Mouse (Mus musculus) CH12.LX (cell line): ENCODE results near the gene Prkaa2. TPM values are rescaled to one million over a fixed set of nuclear protein-coding genes. Genes with fewer than 3 reads are reported as not detected.

Source experiments
- DNase-seq: peaks from one replicate; pipeline ENCODE4 v3.0.0-alpha.2; 2013; ENCODE audit errors: extremely low read depth
- H3K27ac ChIP-seq: 2 replicates; pipeline ENCODE4 v1.5.1; 2012; ENCODE audit warnings: low read depth, mild to moderate bottlenecking, control low read depth, moderate library complexity; ENCODE audit not compliant: insufficient read depth
- H3K27me3 ChIP-seq: replicated peaks from 2 replicates; pipeline ENCODE3; 2012; ENCODE audit warnings: inconsistent platforms
- H3K36me3 ChIP-seq, 2 experiments: replicated peaks in 1 of 2; 2 replicates each; pipeline versions ENCODE3 to v1.6.1; 2012; ENCODE audit warnings: inconsistent platforms in 1 of 2, low read length in 1 of 2, mild to moderate bottlenecking in 1 of 2, mixed read lengths in 1 of 2, moderate library complexity in 1 of 2; ENCODE audit not compliant: control insufficient read depth in 1 of 2, insufficient read depth in 1 of 2
- H3K4me1 ChIP-seq, 2 experiments: 2 replicates each; pipeline ENCODE4 v1.6.1; 2012; ENCODE audit warnings: inconsistent platforms in 1 of 2, moderate library complexity in 1 of 2; ENCODE audit not compliant: insufficient read depth in 2 of 2, control insufficient read depth in 1 of 2
- H3K4me2 ChIP-seq: 2 replicates; pipeline ENCODE4 v1.6.1; 2012; ENCODE audit warnings: low read depth, mild to moderate bottlenecking, control low read depth; ENCODE audit not compliant: poor library complexity, insufficient read depth, severe bottlenecking
- H3K4me3 ChIP-seq, 3 experiments: fragments of 150-350 bp in 1 of 3; sonication (generic) in 1 of 3; replicated peaks in 1 of 3; 2 replicates each; pipeline versions ENCODE3 to v1.5.1; 2011 to 2012; ENCODE audit warnings: low read depth in 2 of 3, low read length in 2 of 3, mild to moderate bottlenecking in 2 of 3, moderate library complexity in 2 of 3, control low read depth in 1 of 3, improper control_type of control experiment in 1 of 3, inconsistent platforms in 1 of 3, mixed read lengths in 1 of 3; ENCODE audit not compliant: poor library complexity in 1 of 3
- H3K79me2 ChIP-seq: replicated peaks from 2 replicates; pipeline ENCODE4 v1.6.1; 2012; ENCODE audit warnings: mild to moderate bottlenecking, moderate library complexity; ENCODE audit not compliant: control insufficient read depth, poor library complexity, insufficient read depth, severe bottlenecking; ENCODE audit errors: extremely low read depth
- H3K9ac ChIP-seq: 2 replicates; pipeline ENCODE4 v1.6.1; 2012; ENCODE audit warnings: low read depth, mild to moderate bottlenecking, control low read depth, moderate library complexity; ENCODE audit not compliant: insufficient read depth
- H3K9me3 ChIP-seq: replicated peaks from 2 replicates; pipeline ENCODE3; 2012; ENCODE audit warnings: low read length, inconsistent platforms, mixed read lengths
- BHLHE40 ChIP-seq: IDR thresholded peaks from 2 replicates; pipeline ENCODE4 v1.6.1; 2011; ENCODE audit warnings: mild to moderate bottlenecking, low read depth, low read length, improper control_type of control experiment
- CHD1 ChIP-seq: IDR thresholded peaks from 2 replicates; pipeline ENCODE4 v1.6.1; 2012; ENCODE audit warnings: low read depth, low read length, improper control_type of control experiment, inconsistent platforms
- CTCF ChIP-seq, 2 experiments: IDR thresholded peaks in 1 of 2; conservative IDR thresholded peaks in 1 of 2; 2 replicates each; pipeline ENCODE4 v1.5.1; 2011 to 2012; ENCODE audit warnings: low read depth in 2 of 2, low read length in 2 of 2, improper control_type of control experiment in 1 of 2, inconsistent platforms in 1 of 2, mild to moderate bottlenecking in 1 of 2, moderate library complexity in 1 of 2
- E2F4 ChIP-seq: IDR thresholded peaks from 2 replicates; pipeline ENCODE4 v1.6.1; 2011; ENCODE audit warnings: low read depth, low read length, improper control_type of control experiment; ENCODE audit not compliant: insufficient replicate concordance
- ELF1 ChIP-seq: IDR thresholded peaks from 2 replicates; pipeline ENCODE4 v1.6.1; 2014; ENCODE audit warnings: low read depth, mild to moderate bottlenecking, inconsistent platforms, low read length, improper control_type of control experiment
- GABPA ChIP-seq: IDR thresholded peaks from 2 replicates; pipeline ENCODE4 v1.6.1; 2012; ENCODE audit warnings: low read depth, low read length, improper control_type of control experiment, inconsistent platforms; ENCODE audit not compliant: insufficient replicate concordance
- JUND ChIP-seq: conservative IDR thresholded peaks from 2 replicates; pipeline ENCODE4 v1.6.1; 2011; ENCODE audit warnings: low read depth, low read length, improper control_type of control experiment
- KAT2A ChIP-seq: IDR thresholded peaks from 2 replicates; pipeline ENCODE4 v1.6.1; 2012; ENCODE audit warnings: low read length, improper control_type of control experiment, inconsistent platforms; ENCODE audit not compliant: insufficient replicate concordance
- MEF2A ChIP-seq: IDR thresholded peaks from 2 replicates; pipeline ENCODE4 v1.6.1; 2014; ENCODE audit warnings: low read depth, mild to moderate bottlenecking, inconsistent platforms, low read length, improper control_type of control experiment, borderline replicate concordance
- MXI1 ChIP-seq: IDR thresholded peaks from 2 replicates; pipeline ENCODE4 v1.6.1; 2011; ENCODE audit warnings: mild to moderate bottlenecking, low read depth, low read length, improper control_type of control experiment
- PAX5 ChIP-seq: IDR thresholded peaks from 2 replicates; pipeline ENCODE4 v1.6.1; 2012; ENCODE audit warnings: low read length, inconsistent platforms, mixed read lengths
- POLR2AphosphoS2 ChIP-seq: IDR thresholded peaks from 2 replicates; pipeline ENCODE4 v1.6.1; 2011; ENCODE audit warnings: low read depth, low read length, improper control_type of control experiment
- SIN3A ChIP-seq: IDR thresholded peaks from 2 replicates; pipeline ENCODE4 v1.6.1; 2012; ENCODE audit warnings: low read length, improper control_type of control experiment, inconsistent platforms
- SMC3 ChIP-seq: IDR thresholded peaks from 2 replicates; pipeline ENCODE4 v1.6.1; 2011; ENCODE audit warnings: low read depth, low read length, improper control_type of control experiment
- TCF12 ChIP-seq: IDR thresholded peaks from 2 replicates; pipeline ENCODE4 v1.6.1; 2014; ENCODE audit warnings: low read depth, mild to moderate bottlenecking, inconsistent platforms, low read length, improper control_type of control experiment
- UBTF ChIP-seq: IDR thresholded peaks from 2 replicates; pipeline ENCODE4 v1.6.1; 2012; ENCODE audit warnings: low read depth, mild to moderate bottlenecking, inconsistent platforms, low read length, improper control_type of control experiment, moderate library complexity
- USF1 ChIP-seq: IDR thresholded peaks from 2 replicates; pipeline ENCODE4 v1.6.1; 2014; ENCODE audit warnings: low read depth, mild to moderate bottlenecking, inconsistent platforms, low read length, improper control_type of control experiment
- ZKSCAN1 ChIP-seq: IDR thresholded peaks from 2 replicates; pipeline ENCODE4 v1.6.1; 2012; ENCODE audit warnings: low read depth, inconsistent platforms, low read length, improper control_type of control experiment, borderline replicate concordance
- ZMIZ1 ChIP-seq: IDR thresholded peaks from 2 replicates; pipeline ENCODE4 v1.6.1; 2012; ENCODE audit warnings: low read depth, mild to moderate bottlenecking, inconsistent platforms, low read length, improper control_type of control experiment
- ZNF384 ChIP-seq: IDR thresholded peaks from 2 replicates; pipeline ENCODE4 v1.6.1; 2012; ENCODE audit warnings: low read depth, low read length, improper control_type of control experiment, inconsistent platforms
- dilution Hi-C: fragments of 300-500 bp; cut with MboI; formaldehyde crosslinking; loops from 2 replicates; pipeline ENCODE4 v1.14.3; 2020; ENCODE audit warnings: low sequenced_read_pairs; ENCODE audit not compliant: extremely low pct_unique_long_range_greater_than_20kb, extremely low pct_ligation_motif_present
- in situ Hi-C: fragments of 300-500 bp; cut with MboI; formaldehyde crosslinking; loops from 3 replicates; pipeline ENCODE4 v1.14.3; 2019; ENCODE audit warnings: low sequenced_read_pairs, low pct_ligation_motif_present, low pct_unique_long_range_greater_than_20kb, mixed read lengths
- polyA plus RNA-seq: library from polyadenylated mRNA; unstranded; fragments of >175 nt; gene quantifications from 2 replicates; pipeline ENCODE4 v1.2.1, GENCODE M21; 2012; ENCODE audit warnings: low read depth; ENCODE audit not compliant: insufficient read length
- total RNA-seq, 2 experiments: library from RNA; depleted of rRNA; stranded (reverse); fragments of 300-350 nt in 1 of 2; fragments of >200 nt in 1 of 2; gene quantifications; 2 replicates each; pipeline ENCODE4 v1.2.3; 2012 to 2014

The Prkaa2 gene
- total and polyA plus RNA-seq, 3 experiments, result 0.23 to 0.68 (median 0.29) TPM

- peaks cover 0 to 3% of the 10 kb centered on the region in 2 experiments; a peak in 1 of 4 replicates for H3K4me1 ChIP-seq
- H3K9ac ChIP-seq, result no peak overlapping the region
- in situ Hi-C loops (no loop called here), dilution Hi-C loops (no loop called here)
- no peak for DNase-seq
- no peak overlapping the region for H3K27ac ChIP-seq
- peaks cover 8% of the 10 kb centered on the region for H3K27me3 ChIP-seq
- no peaks in the 10 kb centered on the region for H3K36me3 ChIP-seq
- peak overlapping the region; percentile 83 for H3K4me2 ChIP-seq
- no peak for TF ChIP-seq ELF1
- no peak for TF ChIP-seq KAT2A
- TF ChIP-seq GABPA, result no peak
- TF ChIP-seq TCF12, result no peak
- no peak for TF ChIP-seq MXI1
- TF ChIP-seq PAX5, result no peak
- no peak for TF ChIP-seq POLR2AphosphoS2
- no peak for TF ChIP-seq MEF2A
- no peak for TF ChIP-seq USF1
- no peak for TF ChIP-seq BHLHE40
- no peak for TF ChIP-seq E2F4
- H3K9me3 ChIP-seq, result no peaks in the 10 kb centered on the region
- peak overlapping the region in 1 of 3 experiments; percentile 78 for H3K4me3 ChIP-seq
- H3K79me2 ChIP-seq, result no peaks in the 10 kb centered on the region
Observed at GRCm38 (mm10) chr4:105108641-105109198, 970 bp downstream of the Prkaa2 start.

- Histone ChIP-seq H3K9ac (no peak overlapping the region), H3K27ac (no peak overlapping the region), H3K4me2 (no peak overlapping the region), H3K36me3 (no peaks in the 10 kb centered on the region), H3K9me3 (no peaks in the 10 kb centered on the region), H3K4me3 (no peak overlapping the region), H3K27me3 (peaks cover 8% of the 10 kb centered on the region), H3K79me2 (no peaks in the 10 kb centered on the region), H3K4me1 (no peaks in the 10 kb centered on the region)
- in situ Hi-C loops (no loop called here), dilution Hi-C loops (no loop called here)
- DNase-seq, result no peak
- TF ChIP-seq ZMIZ1, result no peak
- no peak for TF ChIP-seq ZKSCAN1
- TF ChIP-seq SMC3, result no peak
- no peak for TF ChIP-seq SIN3A
- TF ChIP-seq UBTF, result no peak
- no peak for TF ChIP-seq POLR2AphosphoS2
- no peak for TF ChIP-seq JUND
- TF ChIP-seq CTCF (conservative IDR thresholded peaks at IDR 0.05 in 1 of 2, IDR thresholded peaks at IDR 0.05 in 1 of 2; ENCODE audit: low read depth in 2 of 2, low read length in 2 of 2), result no peak
- no peak for TF ChIP-seq CHD1
- TF ChIP-seq ZNF384, result no peak
Observed at GRCm38 (mm10) chr4:105107943-105108640, 1.6 kb downstream of the Prkaa2 start.
